Mouse (Mus musculus): ENCODE results near the gene Bahcc1.

DNA sequence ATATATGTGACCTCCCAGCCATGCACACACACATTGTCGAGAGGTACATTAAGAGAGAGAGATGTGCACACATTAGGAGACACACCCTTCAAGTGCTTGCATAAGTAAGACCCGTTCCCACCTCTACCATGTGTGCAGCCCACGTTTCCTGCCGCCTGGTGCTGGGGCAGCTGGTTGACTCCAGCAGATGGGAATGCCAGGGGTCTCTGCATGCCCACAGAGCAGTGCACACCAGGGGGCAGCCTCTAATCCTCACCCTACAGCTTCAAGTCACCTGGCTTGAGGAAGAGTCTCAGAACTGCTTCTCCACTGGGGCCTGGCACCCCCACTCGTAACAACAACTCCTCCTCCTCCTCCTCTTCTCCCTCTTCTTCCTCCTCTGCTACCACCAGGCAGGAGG lies 19.7 kb downstream of the Bahcc1 start:
- TF ChIP-seq ZC3H11A (IDR thresholded peaks at IDR 0.05; ENCODE audit: borderline replicate concordance, low read depth, low read length) (no peak), CHD2 (IDR thresholded peaks at IDR 0.05; ENCODE audit: low read depth, low read length) (no peak), ZNF384 (IDR thresholded peaks at IDR 0.05; ENCODE audit: low read depth, low read length) (no peak)

Data from ES-E14 (cell line).